Mouse (Mus musculus) spleen, postnatal 14 days (tissue): ENCODE measurements around the gene Phf13.

Experiments
- DNase-seq, 2 experiments: peaks; one replicate each; pipeline ENCODE4 v3.0.0; 2021 to 2022; ENCODE audit warnings: low spot score in 2 of 2

The Phf13 gene

GRCm38 (mm10) chr4:151993035-151993434 is 3.0 kb downstream of the Phf13 start:
- no peak for DNase-seq

GRCm38 (mm10) chr4:151992091-151992490 is 4.0 kb downstream of the Phf13 start:
- no peak for DNase-seq

- DNase-seq: no peak
Measured at GRCm38 (mm10) chr4:151989110-151989488, 7.0 kb downstream of the Phf13 start.

GRCm38 (mm10) chr4:151988342-151989109 is 7.5 kb downstream of the Phf13 start, which contains the start of gene Thap3:
TSS of gene Thap3 (minus strand) at chr4:151988997.
- DNase-seq: peak; percentile 57 to 73

- no peak for DNase-seq
Measured at GRCm38 (mm10) chr4:151988014-151988341, 8.1 kb downstream of the Phf13 start.

GRCm38 (mm10) chr4:151986650-151987049 is 9.4 kb downstream of the Phf13 start:
- no peak for DNase-seq

GRCm38 (mm10) chr4:151985886-151986285 is 10.2 kb downstream of the Phf13 start:
- no peak for DNase-seq

GRCm38 (mm10) chr4:151983560-151983959 is 12.5 kb downstream of the Phf13 start:
- DNase-seq: no peak

GRCm38 (mm10) chr4:151983043-151983442 is 13.0 kb downstream of the Phf13 start:
- DNase-seq: no peak

- peak; percentile 59 to 77 for DNase-seq
Measured at GRCm38 (mm10) chr4:151981363-151981762, 14.7 kb downstream of the Phf13 start.

GRCm38 (mm10) chr4:151980699-151981098 is 15.4 kb downstream of the Phf13 start:
- no peak for DNase-seq

GRCm38 (mm10) chr4:151977748-151978147 is 18.3 kb downstream of the Phf13 start:
- DNase-seq: peak; percentile 75 to 85

GRCm38 (mm10) chr4:151975441-151975840 is 20.6 kb downstream of the Phf13 start:
- DNase-seq: peak; percentile 50 to 72

- DNase-seq: peak in 1 of 2 experiments; percentile 43
Measured at GRCm38 (mm10) chr4:151972221-151972967, 23.7 kb downstream of the Phf13 start.

- no peak for DNase-seq
Measured at GRCm38 (mm10) chr4:151968204-151968921, 27.7 kb downstream of the Phf13 start.

GRCm38 (mm10) chr4:151962817-151963216 is 33.2 kb downstream of the Phf13 start:
- DNase-seq: peak in 1 of 2 experiments; percentile 25

- peak in 1 of 2 experiments; percentile 32 for DNase-seq
Measured at GRCm38 (mm10) chr4:151960513-151960854, 35.6 kb downstream of the Phf13 start.

- no peak for DNase-seq
Measured at GRCm38 (mm10) chr4:151959849-151960512, 36.1 kb downstream of the Phf13 start.

GRCm38 (mm10) chr4:151957584-151958315 is 38.3 kb downstream of the Phf13 start:
- no peak for DNase-seq

- no peak for DNase-seq
Measured at GRCm38 (mm10) chr4:151955791-151956190, 40.3 kb downstream of the Phf13 start.

GRCm38 (mm10) chr4:151953209-151953608 is 42.8 kb downstream of the Phf13 start:
- no peak for DNase-seq
